ENCODE assay signal across 8 mouse cellular contexts in genomic region chr5:24452691-24453233, GRCm38 (mm10). TPM values are rescaled to one million over a fixed set of nuclear protein-coding genes. Genes with fewer than 3 reads are reported as not detected.
DNase-seq lines count a peak whose midpoint lies in the region; ATAC-seq lines count a peak whose summit lies in the region.

No protein-coding gene starts in this region.

- H3K27me3 ChIP-seq in forebrain, embryonic 14.5 days (replicated peaks; ENCODE audit: control insufficient read depth, insufficient read depth, low read length), result no peaks in the 10 kb centered on the region
- no peaks in the 10 kb centered on the region for H3K27me3 ChIP-seq in intestine, embryonic 14.5 days (replicated peaks; ENCODE audit: control insufficient read depth, insufficient read depth, low read length)
- no peaks in the 10 kb centered on the region for H3K27me3 ChIP-seq in stomach, embryonic 16.5 days (ENCODE audit: control insufficient read depth, insufficient read depth, low read length)

- H3K4me1 ChIP-seq in brown adipose tissue, adult 24 weeks (ENCODE audit: control insufficient read depth, insufficient read depth, insufficient read length, low read length), result peaks cover 28% of the 10 kb centered on the region
- peaks cover 41% of the 10 kb centered on the region for H3K4me1 ChIP-seq in forebrain, embryonic 14.5 days (ENCODE audit: control insufficient read depth, insufficient read depth, low read length)
- peaks cover 39% of the 10 kb centered on the region for H3K4me1 ChIP-seq in intestine, embryonic 14.5 days (replicated peaks; ENCODE audit: control insufficient read depth, insufficient read depth, low read length)
- peaks cover 46% of the 10 kb centered on the region for H3K4me1 ChIP-seq in stomach, embryonic 16.5 days (ENCODE audit: control insufficient read depth, insufficient read depth, low read length)

- 0 out of 2 replicates have a peak, but pooled peaks have one; percentile 6 for ATAC-seq in cerebellum, adult (ENCODE audit: insufficient number of reproducible peaks, low FRiP score, low TSS enrichment)
- ATAC-seq in forebrain, embryonic 14.5 days, result peak; percentile 19
- peak; percentile 6; the same call in 1 of the 2 replicates for ATAC-seq in intestine, embryonic 14.5 days (replicated peaks; ENCODE audit: low FRiP score, low TSS enrichment, low read depth)
- peak; percentile 33 for ATAC-seq in megakaryocyte progenitor cell, adult 5-6 weeks (replicated peaks; ENCODE audit: poor library complexity)
- no peak for ATAC-seq in stomach, embryonic 16.5 days (ENCODE audit: insufficient read depth, low FRiP score)

- peak overlapping the region; percentile 94 for H3K9ac ChIP-seq in forebrain, embryonic 14.5 days (ENCODE audit: low read length)
- H3K9ac ChIP-seq in intestine, embryonic 14.5 days (ENCODE audit: low read length), result peak overlapping the region; percentile 80
- H3K9ac ChIP-seq in stomach, embryonic 16.5 days (ENCODE audit: low read length), result peak overlapping the region; percentile 97

- peak overlapping the region; percentile 99 for H3K4me2 ChIP-seq in forebrain, embryonic 14.5 days (ENCODE audit: low read length)
- peak overlapping the region; percentile 96 for H3K4me2 ChIP-seq in intestine, embryonic 14.5 days (ENCODE audit: low read length)
- H3K4me2 ChIP-seq in stomach, embryonic 16.5 days (ENCODE audit: low read depth, low read length), result peak overlapping the region; percentile 85

- peaks cover 4% of the 10 kb centered on the region for H3K36me3 ChIP-seq in forebrain, embryonic 14.5 days (ENCODE audit: control insufficient read depth, insufficient read depth, low read length)
- no peaks in the 10 kb centered on the region for H3K36me3 ChIP-seq in intestine, embryonic 14.5 days (ENCODE audit: control insufficient read depth, insufficient read depth, low read length)
- no peaks in the 10 kb centered on the region for H3K36me3 ChIP-seq in stomach, embryonic 16.5 days (ENCODE audit: control insufficient read depth, insufficient read depth, low read length)

- H3K4me3 ChIP-seq in brown adipose tissue, adult 24 weeks (ENCODE audit: insufficient read depth, low read depth, low read length), result peak overlapping the region; percentile 86
- peak overlapping the region; percentile 88 for H3K4me3 ChIP-seq in forebrain, embryonic 14.5 days (ENCODE audit: low read depth, low read length)
- peak overlapping the region; percentile 87 for H3K4me3 ChIP-seq in intestine, embryonic 14.5 days (ENCODE audit: low read depth, low read length)
- H3K4me3 ChIP-seq in stomach, embryonic 16.5 days (replicated peaks; ENCODE audit: low read length), result peak overlapping the region; percentile 92

- H3K9me3 ChIP-seq in forebrain, embryonic 14.5 days (replicated peaks; ENCODE audit: control insufficient read depth, low read length), result no peaks in the 10 kb centered on the region
- no peaks in the 10 kb centered on the region for H3K9me3 ChIP-seq in intestine, embryonic 14.5 days (ENCODE audit: control insufficient read depth, low read length)
- no peaks in the 10 kb centered on the region for H3K9me3 ChIP-seq in stomach, embryonic 16.5 days (replicated peaks; ENCODE audit: control insufficient read depth, low read length)

- H3K27ac ChIP-seq in brown adipose tissue, adult 24 weeks (replicated peaks; ENCODE audit: low read depth, low read length), result peak overlapping the region; percentile 73
- H3K27ac ChIP-seq in forebrain, embryonic 14.5 days (ENCODE audit: low read depth, low read length), result peak overlapping the region; percentile 95
- H3K27ac ChIP-seq in intestine, embryonic 14.5 days (ENCODE audit: low read depth), result peak overlapping the region; percentile 86
- H3K27ac ChIP-seq in stomach, embryonic 16.5 days (ENCODE audit: low read length), result peak overlapping the region; percentile 95

- no peak for DNase-seq in cerebellum, adult 9-11 months
- peak; percentile 60 for DNase-seq in A20 (ENCODE audit: low read depth, low spot score)
- DNase-seq in forebrain, embryonic 14.5 days (ENCODE audit: low spot score), result no peak
- DNase-seq in intestine, embryonic 14.5 days (ENCODE audit: low spot score), result peak; percentile 76

- WGBS in forebrain, embryonic 14.5 days, result under 1% methylated on average over 29 of the region's 29 CpGs
- WGBS in intestine, embryonic 14.5 days, result under 1% methylated on average over 29 of the region's 29 CpGs
- WGBS in stomach, embryonic 16.5 days, result under 1% methylated on average over 29 of the region's 29 CpGs

RNA-seq across cellular contexts. Expression of gene Agap3, which starts 0.8 kb away (rescaled TPM):
- polyA plus RNA-seq in brown adipose tissue, adult 24 weeks (2012; ENCODE audit: insufficient read depth, insufficient read length, missing spikeins), result 17.2 and 23.2 TPM in 2 replicates
- polyA plus RNA-seq in forebrain, embryonic 14.5 days (2014; fragmentation: Nextera tagmentation; extraction: Ambion mirVana), result 47.5 and 49.5 TPM in 2 replicates
- polyA plus RNA-seq in intestine, embryonic 14.5 days (2014; fragmentation: Nextera tagmentation; extraction: Ambion mirVana), result 22.0 and 22.9 TPM in 2 replicates
- total RNA-seq in megakaryocyte progenitor cell, adult 5-6 weeks (2015), result 11.4 and 14.1 TPM in 2 replicates
- total RNA-seq in megakaryocyte progenitor cell, adult 5-6 weeks (2017), result 19.8 and 25.0 TPM in 2 replicates
- polyA plus RNA-seq in stomach, embryonic 16.5 days (2015; fragmentation: Nextera tagmentation; extraction: Ambion mirVana), result 13.0 and 14.7 TPM in 2 replicates

RNA-seq across cellular contexts. Expression of gene Tmub1, which starts 5.1 kb away (rescaled TPM):
- polyA plus RNA-seq in brown adipose tissue, adult 24 weeks (2012; ENCODE audit: insufficient read depth, insufficient read length, missing spikeins), result 3.8 and 11.7 TPM in 2 replicates
- polyA plus RNA-seq in forebrain, embryonic 14.5 days (2014; fragmentation: Nextera tagmentation; extraction: Ambion mirVana), result 45.5 and 47.5 TPM in 2 replicates
- polyA plus RNA-seq in intestine, embryonic 14.5 days (2014; fragmentation: Nextera tagmentation; extraction: Ambion mirVana), result 22.7 and 22.9 TPM in 2 replicates
- total RNA-seq in megakaryocyte progenitor cell, adult 5-6 weeks (2015), result 7.3 and 7.7 TPM in 2 replicates
- 13.7 and 14.9 TPM in 2 replicates for total RNA-seq in megakaryocyte progenitor cell, adult 5-6 weeks (2017)
- polyA plus RNA-seq in stomach, embryonic 16.5 days (2015; fragmentation: Nextera tagmentation; extraction: Ambion mirVana), result 23.5 and 27.0 TPM in 2 replicates

RNA-seq across cellular contexts. Expression of gene Fastk, which starts 7.7 kb away (rescaled TPM):
- polyA plus RNA-seq in brown adipose tissue, adult 24 weeks (2012; ENCODE audit: insufficient read depth, insufficient read length, missing spikeins), result 148 and 188 TPM in 2 replicates
- 89.3 and 94.3 TPM in 2 replicates for polyA plus RNA-seq in forebrain, embryonic 14.5 days (2014; fragmentation: Nextera tagmentation; extraction: Ambion mirVana)
- 105 and 107 TPM in 2 replicates for polyA plus RNA-seq in intestine, embryonic 14.5 days (2014; fragmentation: Nextera tagmentation; extraction: Ambion mirVana)
- 35.7 and 44.6 TPM in 2 replicates for total RNA-seq in megakaryocyte progenitor cell, adult 5-6 weeks (2015)
- 17.4 and 25.7 TPM in 2 replicates for total RNA-seq in megakaryocyte progenitor cell, adult 5-6 weeks (2017)
- polyA plus RNA-seq in stomach, embryonic 16.5 days (2015; fragmentation: Nextera tagmentation; extraction: Ambion mirVana), result 93.4 and 94.4 TPM in 2 replicates

RNA-seq across cellular contexts. Expression of gene Slc4a2, which starts 29.1 kb away (rescaled TPM):
- polyA plus RNA-seq in brown adipose tissue, adult 24 weeks (2012; ENCODE audit: insufficient read depth, insufficient read length, missing spikeins), result 8.2 and 14.9 TPM in 2 replicates
- polyA plus RNA-seq in forebrain, embryonic 14.5 days (2014; fragmentation: Nextera tagmentation; extraction: Ambion mirVana), result 11.5 and 14.6 TPM in 2 replicates
- 32.7 and 35.7 TPM in 2 replicates for polyA plus RNA-seq in intestine, embryonic 14.5 days (2014; fragmentation: Nextera tagmentation; extraction: Ambion mirVana)
- 11.4 and 13.1 TPM in 2 replicates for total RNA-seq in megakaryocyte progenitor cell, adult 5-6 weeks (2015)
- 19.0 and 24.1 TPM in 2 replicates for total RNA-seq in megakaryocyte progenitor cell, adult 5-6 weeks (2017)
- polyA plus RNA-seq in stomach, embryonic 16.5 days (2015; fragmentation: Nextera tagmentation; extraction: Ambion mirVana), result 46.5 and 51.8 TPM in 2 replicates

RNA-seq across cellular contexts. Expression of gene Cdk5, which starts 29.4 kb away (rescaled TPM):
- 51.3 and 56.7 TPM in 2 replicates for polyA plus RNA-seq in brown adipose tissue, adult 24 weeks (2012; ENCODE audit: insufficient read depth, insufficient read length, missing spikeins)
- polyA plus RNA-seq in forebrain, embryonic 14.5 days (2014; fragmentation: Nextera tagmentation; extraction: Ambion mirVana), result 106 and 113 TPM in 2 replicates
- 41.2 and 47.4 TPM in 2 replicates for polyA plus RNA-seq in intestine, embryonic 14.5 days (2014; fragmentation: Nextera tagmentation; extraction: Ambion mirVana)
- total RNA-seq in megakaryocyte progenitor cell, adult 5-6 weeks (2015), result 20.0 TPM in 2 replicates
- 16.2 and 30.1 TPM in 2 replicates for total RNA-seq in megakaryocyte progenitor cell, adult 5-6 weeks (2017)
- 44.9 TPM in 2 replicates for polyA plus RNA-seq in stomach, embryonic 16.5 days (2015; fragmentation: Nextera tagmentation; extraction: Ambion mirVana)

Comparison
In these comparisons a context has a peak if more than half of its experiments do, and no peak if none do; other contexts are left out.
1. DNase-seq: peak in A20 (single experiment) and intestine, embryonic 14.5 days (single experiment); none in cerebellum, adult 9-11 months (single experiment) and forebrain, embryonic 14.5 days (single experiment).
2. Peak in every context shown above with its lines, with median percentiles within 50 percentile points of each other: H3K27ac ChIP-seq, H3K4me3 ChIP-seq, H3K4me2 ChIP-seq and H3K9ac ChIP-seq.